Mouse (Mus musculus) brain, embryonic 14.5 days (tissue): ENCODE measurements around the gene Ccdc107.

Source experiments
- CTCF ChIP-seq: fragments of 200-500 bp; IDR thresholded peaks from 2 replicates; pipeline ENCODE4 v1.5.1; 2012; ENCODE audit warnings: inconsistent platforms, mild to moderate bottlenecking, moderate library complexity, borderline replicate concordance; ENCODE audit not compliant: insufficient read depth, insufficient read length; ENCODE audit errors: extremely low read depth
- POLR2A ChIP-seq: fragments of 200-500 bp; IDR thresholded peaks from 2 replicates; pipeline ENCODE4 v1.6.1; 2012; ENCODE audit warnings: mild to moderate bottlenecking, inconsistent platforms, borderline replicate concordance; ENCODE audit not compliant: poor library complexity, insufficient read depth, insufficient read length, severe bottlenecking; ENCODE audit errors: extremely low read depth

- no peak for TF ChIP-seq CTCF
- no peak for TF ChIP-seq POLR2A
Measured at GRCm38 (mm10) chr4:43519956-43520355, 27.3 kb downstream of the Ccdc107 start.
